Mouse (Mus musculus): ENCODE measurements around the gene Shf. TPM values are rescaled to one million over a fixed set of nuclear protein-coding genes. Genes with fewer than 3 reads are reported as not detected.
"Not testable (repeated sequence)": the region's sequence is repeated elsewhere in the genome, so short reads cannot be mapped to it uniquely, and the experiment has no call there.

Gene Shf
- total and polyA plus RNA-seq, 3 experiments = 6.0 to 13.0 (median 12.3) TPM

DNA sequence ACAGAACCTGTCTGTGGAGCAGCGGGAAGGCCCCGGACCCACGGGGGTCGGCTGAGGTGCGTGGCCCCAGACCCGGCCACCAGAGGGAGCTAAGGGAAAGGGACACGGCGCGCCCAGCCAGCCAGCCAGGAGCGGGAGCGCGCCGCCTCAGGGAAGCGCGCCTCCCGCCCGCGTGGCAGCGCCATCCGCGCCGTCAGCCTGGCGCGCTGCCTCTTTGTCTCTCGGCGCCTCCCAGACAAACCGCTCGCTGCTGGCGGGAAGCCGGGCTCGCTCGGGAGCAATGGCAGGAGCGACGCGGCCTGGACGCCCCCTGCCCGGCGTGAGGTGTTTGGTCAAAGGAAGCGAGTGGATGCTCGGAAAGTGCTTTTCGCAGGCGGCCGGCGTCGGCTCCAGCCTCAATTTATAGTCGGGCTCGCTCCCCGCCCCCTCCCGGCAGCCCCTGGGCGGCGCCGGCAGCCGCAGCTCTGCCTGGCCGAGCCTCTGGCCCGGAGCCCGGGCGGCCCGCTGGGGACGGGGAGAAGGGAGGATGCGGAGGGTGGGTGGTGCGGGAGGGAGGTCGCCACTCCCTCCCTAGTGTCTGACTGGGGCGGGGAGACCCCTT is 20.3 kb downstream of the Shf start:
- DNase-seq = peak; percentile 92

DNA sequence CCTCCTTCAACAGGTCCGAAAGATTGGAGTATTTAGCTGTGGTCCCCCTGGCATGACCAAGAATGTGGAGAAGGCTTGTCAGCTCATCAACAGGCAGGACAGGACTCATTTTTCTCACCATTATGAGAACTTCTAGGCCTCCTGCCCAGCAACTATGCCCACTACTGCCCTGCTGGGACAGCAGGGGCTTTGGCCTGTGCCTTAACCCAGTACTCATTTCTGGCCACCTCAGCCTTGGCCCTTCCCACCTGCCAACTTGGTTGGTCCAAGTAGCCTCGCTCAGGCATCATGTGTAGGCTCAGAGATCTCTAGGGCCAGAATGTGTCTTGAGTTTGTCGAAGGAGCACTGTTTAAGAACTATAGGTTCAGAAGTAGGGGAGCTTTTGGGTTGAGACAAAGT is 21.7 kb downstream of the Shf start:
- DNase-seq = no peak

DNA sequence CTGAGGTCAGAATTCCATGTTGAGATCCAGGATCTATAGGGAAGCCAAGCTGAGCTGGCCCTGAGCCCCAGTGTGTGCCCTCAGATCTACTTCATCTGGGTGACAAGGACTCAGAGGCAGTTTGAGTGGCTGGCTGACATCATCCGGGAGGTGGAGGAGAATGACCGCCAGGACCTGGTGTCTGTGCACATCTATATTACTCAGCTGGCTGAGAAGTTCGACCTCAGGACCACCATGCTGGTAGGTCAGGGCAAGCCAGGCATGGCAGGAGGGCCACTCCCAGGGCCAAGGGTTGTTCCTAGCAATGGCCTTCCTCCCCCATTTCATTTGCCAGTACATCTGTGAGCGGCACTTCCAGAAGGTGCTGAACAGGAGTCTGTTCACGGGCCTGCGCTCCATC is 22.8 kb downstream of the Shf start:
- not testable (repeated sequence) for DNase-seq

DNA sequence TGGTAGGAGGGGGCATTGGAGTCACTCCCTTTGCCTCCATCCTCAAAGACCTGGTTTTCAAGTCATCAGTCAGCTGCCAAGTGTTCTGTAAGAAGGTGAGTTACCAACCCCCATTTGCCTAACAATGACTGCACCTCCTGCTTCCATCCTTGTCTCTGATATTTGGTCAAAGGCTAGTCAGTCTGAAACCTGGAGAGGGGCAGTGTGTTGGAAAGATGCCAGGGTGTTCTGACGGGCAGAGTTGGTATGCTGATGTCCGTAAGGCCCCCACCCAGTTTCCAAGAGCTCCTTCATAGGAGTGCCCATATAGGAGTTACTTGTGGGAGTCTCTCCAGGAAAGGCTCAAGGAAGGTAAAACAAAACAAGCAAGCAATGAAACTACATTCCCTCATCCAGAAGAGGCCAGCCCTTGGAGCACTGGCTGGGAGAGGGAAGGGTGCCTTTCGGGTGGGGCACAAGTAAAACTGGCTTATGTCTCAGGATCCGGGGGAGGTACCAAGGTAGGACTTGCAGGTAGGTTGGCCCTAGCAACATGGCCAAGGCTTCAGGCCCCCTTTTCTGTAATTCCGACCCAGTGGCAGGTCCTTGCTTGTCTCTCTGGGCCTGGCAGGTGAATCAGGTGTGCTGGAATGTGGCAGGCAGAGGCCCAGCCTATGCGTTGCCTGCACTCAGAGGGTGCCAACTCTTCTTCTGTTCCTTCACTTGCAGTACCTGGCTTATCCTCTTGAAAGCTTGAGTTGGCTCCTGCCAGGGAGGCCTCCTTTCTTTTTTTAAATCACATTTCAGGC is 23.7 kb downstream of the Shf start:
- no peak for DNase-seq

DNA sequence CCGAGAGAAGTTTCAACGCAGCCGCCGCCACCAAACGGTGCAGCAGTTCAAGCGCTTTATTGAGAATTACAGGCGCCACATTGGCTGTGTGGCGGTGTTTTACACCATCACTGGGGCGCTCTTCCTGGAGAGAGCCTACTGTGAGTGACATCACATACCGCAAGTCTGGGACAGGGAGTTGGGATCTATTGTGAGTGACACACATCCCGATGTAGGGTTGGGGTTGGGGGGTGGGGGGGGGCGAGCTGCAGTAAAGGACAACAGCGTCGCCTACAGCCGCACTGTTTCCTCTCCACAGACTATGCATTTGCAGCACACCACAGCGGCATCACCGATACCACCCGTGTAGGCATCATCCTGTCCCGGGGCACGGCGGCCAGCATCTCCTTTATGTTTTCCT is 31.7 kb downstream of the Shf start:
- DNase-seq = no peak

DNA sequence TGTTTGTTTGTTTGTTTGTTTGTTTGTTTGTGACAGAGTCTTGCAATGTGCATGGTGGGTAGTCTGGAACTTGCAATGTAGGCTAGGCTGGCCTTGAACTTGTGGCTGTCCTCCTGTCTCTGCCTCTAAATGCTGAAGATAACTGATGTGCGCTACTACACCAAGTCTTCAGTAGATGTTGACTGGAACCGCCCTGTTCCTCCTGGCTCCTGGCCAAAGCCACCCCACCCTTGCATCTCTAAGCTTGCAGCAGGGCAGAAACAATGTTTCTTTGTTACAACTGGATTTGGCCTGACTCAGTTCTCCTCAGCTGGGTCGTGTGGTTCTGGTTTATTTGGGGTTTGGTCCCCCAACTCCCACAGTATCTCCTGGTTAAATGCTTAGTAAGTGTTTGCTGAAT is 34.8 kb downstream of the Shf start:
- DNase-seq = no peak

DNA sequence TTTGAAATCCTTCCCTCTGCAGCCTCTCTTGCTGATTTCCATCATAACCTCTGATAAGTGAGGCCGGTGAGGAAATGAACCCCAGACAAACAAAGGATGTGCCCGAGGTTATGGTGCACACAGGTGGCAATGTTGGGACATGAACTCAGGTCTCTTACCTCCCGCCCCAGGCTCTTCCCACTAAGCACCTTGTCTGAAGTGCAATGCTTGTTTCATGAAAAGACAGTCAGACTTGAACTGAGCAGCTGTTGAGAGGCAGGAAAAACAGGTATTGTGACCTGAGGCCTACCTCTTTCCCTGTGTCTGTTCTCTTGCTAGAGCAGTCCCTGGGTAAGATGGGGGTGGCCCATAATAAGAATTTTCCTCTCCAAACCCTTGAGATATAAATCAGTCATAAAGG is 36.7 kb downstream of the Shf start:
- no peak for DNase-seq

DNA sequence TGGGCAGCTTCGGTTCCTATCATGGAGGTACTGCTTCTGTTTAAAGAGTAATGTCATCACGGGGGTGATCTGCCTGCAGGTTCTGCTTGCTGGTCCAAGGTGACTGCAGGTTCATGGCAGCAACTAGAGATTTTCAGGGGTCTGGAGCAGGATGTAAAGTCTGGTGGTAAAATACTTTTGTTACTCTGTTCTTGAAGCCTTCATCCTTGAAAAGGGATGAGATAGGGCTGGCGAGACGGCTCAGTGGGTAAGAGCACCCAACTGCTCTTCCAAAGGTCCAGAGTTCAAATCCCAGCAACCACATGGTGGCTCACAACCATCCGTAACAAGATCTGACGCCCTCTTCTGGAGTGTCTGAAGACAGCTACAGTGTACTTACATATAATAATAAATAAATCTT is 38.6 kb downstream of the Shf start:
- DNase-seq = not testable (repeated sequence)

DNA sequence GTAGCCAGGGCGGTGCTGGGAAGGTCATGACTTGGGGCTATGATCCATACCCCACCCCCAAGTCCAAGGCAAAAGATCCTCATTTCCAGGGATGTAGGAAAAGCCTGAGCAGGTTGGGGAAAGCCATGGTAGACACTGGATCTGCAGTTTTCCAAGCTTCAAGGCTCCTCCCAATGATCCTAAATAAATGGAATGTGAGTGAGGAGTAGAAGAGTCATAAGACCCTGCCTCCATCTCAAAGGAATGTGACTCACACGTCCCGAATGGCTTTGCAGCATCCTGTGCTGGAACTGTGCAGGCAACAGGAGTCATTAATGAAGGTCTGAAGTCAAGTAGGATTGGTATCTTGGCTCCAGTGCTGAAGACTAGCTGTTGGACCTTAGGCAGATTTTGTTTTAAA is 41.0 kb downstream of the Shf start:
- DNase-seq = no peak

DNA sequence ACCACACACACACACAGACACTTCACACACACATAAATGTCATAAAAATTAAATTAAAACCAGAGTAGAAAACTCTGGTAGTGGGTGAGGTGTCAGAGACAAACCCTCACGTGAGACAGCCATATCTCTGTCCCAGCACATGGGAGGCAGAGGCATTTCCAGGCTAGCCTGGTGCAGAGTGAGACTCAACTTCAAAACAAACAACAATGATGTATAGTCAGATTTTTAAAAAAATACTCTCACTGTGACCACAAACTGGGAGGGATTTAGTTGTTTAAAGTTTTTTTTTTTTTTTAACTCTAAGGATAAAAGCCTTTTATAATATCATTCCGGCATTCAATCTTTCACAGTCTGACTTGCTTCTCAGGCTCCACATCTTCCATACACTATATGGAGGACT is 43.6 kb downstream of the Shf start:
- no peak for DNase-seq

DNA sequence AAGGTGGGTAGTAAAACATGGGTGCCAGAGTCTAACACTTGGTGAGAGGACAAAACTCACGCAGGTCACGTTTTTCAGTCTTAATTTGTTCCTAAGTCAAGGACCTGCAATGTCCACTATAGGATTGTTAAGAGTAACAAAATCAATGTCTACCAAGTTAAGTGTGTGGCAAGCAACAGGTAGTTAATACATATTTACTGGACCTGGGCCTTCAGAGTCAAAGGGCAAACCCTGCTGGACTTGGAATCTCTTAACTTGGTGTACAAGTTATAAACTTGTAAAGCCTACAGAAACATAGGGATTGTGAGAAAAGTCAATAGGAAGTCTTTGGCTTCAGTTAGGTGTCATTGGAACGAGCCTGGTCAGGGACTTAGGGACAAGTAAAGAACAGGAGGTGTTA is 44.4 kb downstream of the Shf start:
- no peak for DNase-seq

DNA sequence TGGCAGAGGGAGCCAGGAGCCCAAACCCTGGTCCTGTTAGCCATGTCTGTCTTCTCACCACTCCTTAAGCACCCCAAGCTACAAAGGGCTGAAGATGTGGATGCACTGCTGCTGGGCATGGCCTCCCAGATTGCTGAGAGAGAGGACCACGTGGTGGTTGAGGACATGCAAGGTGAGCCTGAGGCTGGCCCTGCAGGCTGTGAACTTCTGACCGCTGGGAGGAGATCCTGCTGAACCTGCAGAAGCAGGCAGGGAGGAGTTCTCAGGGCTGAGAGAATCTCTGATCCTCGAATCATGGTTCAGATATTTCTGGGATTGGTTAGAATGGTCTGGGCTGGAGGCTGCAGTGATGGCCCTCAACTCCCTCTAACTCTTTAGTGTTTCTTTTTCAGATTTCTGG is 45.0 kb downstream of the Shf start:
- DNase-seq = no peak

DNA sequence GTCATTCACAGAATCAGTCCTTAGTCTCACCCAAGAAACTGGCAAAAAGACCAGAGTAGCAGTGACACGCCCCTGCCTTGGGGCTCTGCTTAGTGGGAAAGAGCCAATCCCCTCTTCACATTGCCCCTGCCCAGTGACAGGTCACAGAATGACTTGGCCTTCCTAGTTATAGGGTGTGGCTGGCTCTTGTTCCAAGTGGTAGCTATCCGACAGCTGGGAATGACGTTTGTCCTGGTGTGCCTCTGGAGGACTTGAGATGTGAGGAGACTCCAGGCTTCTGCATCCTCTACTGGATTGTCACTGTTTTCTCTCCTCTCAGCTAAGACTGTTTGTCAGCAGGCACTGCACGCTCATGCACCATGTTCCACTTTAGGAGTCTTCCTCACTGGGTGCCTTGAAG is 51.6 kb downstream of the Shf start:
- DNase-seq = no peak

DNA sequence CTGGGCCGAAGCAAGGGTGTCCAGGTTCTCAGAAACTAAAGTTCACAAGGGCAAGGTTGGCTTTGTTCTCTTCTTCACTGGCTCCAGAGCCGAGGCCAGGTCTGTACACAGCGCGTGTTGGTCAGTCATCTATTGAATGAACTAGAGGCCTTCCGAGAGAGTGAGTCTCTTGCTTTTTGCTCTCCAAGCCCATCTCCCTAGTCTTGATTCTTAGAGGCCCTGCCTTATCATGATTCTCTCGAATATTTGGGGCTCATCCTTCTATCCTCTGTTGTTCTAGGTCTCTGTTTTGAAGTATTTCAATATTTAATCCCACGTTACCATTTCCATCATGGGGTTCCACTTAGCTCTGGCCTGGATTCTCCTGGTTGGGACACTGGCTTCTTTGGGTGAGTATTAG is 53.6 kb downstream of the Shf start, which contains the start of gene Duox1:
TSS of gene Duox1 (plus strand) at position 301 of the 400 bp plus-strand sequence.
- DNase-seq = no peak

DNA sequence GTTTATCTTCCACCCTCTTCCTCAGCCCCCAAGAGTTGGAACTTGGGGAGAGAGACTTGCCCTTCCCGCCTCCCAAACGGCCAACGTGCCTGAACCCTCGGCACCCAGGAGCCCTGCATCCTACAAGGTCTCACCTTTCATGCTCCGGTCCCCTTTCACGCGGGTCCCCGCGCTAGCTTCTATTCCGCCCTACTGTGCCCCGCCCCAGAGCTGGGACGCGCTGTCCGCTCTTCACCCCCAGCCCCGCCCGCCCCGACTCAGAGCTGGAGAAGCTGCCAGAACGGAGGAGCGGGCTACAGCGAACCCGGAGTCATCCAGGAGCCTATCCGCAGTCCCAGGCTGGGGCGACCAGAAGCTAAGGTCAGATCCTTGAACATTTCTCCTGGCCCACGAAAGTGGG is 55.4 kb downstream of the Shf start, which contains the start of gene Duoxa1:
TSS of gene Duoxa1 (minus strand) at position 195 of the 400 bp plus-strand sequence.
- DNase-seq = peak; percentile 5

DNA sequence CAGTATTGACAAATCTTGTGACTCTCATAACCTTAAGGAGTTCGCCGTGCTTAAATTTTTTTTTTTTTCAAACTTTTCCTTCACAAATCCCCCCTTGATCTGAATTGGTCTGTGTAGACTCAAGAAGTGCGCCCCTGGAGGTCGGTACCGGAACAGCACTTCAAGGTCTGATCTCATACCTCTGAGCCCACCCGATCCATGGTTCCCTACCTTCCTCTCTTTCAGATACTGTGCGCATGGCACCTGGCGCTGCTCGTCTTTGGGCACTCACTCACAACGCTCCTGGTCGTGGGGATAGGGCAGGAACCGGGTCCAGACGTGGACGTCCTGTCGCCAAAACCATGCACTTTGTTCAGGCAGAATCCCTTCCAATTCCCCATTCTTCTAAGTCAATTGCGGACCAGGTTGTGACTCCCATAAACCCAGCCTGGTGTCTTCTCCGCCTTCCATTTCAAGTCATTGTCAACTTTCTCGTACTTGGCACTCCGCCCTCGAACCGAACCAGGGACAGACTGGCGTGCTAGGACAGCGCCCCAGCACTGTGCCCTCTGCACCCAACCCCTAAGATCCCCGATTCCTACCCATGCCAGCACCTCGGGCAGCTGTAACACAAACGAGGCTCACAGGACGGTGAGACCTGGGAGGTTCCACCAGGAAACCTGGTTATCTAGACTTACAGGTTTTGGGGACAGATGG is 56.1 kb downstream of the Shf start:
- peak; percentile 27 for DNase-seq

DNA sequence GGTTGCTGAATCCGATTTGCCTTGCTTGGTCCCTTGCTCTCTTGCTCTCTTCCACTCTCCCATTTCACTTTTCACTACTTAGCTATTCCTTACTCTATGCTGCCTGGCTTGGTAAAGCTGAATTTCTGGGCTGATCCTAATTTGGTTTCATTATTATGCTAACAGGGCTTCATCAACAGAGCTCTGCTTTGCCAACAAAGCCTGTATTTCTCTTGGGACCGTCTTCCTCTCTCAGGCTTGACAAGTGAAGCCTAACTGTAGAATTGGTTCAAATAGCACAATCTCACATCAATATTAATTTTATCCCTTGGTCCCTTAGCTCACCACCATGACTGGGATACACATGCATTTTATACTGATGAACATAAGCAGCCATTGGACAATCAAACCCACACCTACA is 57.4 kb downstream of the Shf start:
- DNase-seq = no peak

DNA sequence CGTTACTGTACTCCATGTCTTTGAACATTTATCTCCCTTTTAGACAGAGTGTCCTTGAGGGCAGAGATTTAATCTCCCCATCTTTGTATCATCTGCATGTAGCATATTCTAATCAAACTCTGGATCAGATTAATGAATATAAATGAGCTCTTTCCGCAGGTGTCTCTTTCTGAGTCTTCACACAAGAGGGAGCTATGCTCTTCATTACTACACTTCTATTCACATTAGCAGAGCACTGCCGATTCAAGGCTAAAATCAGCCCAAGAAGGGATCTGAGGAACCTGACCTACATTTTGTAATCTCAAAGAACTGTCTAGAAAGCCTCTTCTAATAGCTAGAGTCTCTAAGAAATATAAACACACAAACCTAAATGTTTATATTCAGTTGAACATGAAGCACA is 59.3 kb downstream of the Shf start:
- DNase-seq = no peak

DNA sequence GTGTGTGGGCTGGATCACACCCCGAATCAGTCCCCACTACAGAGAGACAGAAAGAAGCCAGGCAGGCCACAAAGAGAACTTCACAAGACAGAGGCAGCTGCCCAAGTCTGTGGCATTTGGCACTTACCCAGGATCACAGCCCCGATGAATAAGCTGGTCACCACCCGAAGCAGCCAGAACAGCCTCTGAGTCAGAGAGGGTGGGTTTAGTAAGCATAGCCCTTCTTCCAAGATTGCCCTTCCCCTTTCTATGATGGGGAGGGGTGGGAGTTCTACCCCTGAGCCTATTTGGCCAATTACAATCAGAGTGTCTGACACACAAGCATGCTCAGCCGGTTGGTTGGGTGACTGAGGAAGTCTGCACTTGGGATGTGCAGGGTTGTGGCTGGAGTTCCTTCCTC is 62.8 kb downstream of the Shf start:
- DNase-seq = peak; percentile 79

DNA sequence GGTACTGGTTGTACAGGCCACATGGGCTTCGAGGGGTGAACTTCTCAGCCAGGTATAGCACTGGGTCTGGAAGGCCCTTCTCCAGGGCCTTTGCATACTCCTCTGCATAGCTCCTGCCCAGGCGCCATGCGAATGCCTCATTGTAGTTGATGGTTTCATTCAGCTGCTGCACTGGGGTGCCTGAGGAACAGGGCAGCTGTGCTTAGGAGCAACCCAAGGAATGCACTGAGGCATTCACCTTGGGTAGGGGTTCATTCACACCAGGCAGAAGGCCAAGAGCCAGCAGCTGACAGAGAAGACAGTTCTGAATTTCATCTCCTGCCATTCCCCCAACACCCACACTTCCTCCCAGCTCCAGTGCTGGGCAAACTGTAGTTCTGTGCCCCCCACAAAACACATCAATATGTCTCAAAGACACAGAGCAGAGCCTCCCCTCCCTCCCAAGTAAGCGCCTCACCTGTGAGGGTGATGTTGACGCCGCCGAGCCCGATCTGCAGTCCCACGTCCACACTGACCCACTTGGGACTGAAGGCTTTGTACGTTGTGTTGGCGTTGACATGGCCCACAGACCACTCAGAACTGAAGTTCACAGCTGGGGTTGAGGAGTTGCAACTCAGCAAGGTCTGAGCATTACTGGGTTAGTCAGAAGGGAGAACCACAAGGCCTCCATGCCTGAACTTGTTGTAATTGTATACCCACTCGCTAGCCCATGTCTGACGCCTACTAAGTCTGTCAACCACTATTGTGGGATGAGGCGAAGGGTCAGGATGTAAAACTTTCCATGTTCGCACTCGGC is 63.7 kb downstream of the Shf start:
- DNase-seq = no peak

DNA sequence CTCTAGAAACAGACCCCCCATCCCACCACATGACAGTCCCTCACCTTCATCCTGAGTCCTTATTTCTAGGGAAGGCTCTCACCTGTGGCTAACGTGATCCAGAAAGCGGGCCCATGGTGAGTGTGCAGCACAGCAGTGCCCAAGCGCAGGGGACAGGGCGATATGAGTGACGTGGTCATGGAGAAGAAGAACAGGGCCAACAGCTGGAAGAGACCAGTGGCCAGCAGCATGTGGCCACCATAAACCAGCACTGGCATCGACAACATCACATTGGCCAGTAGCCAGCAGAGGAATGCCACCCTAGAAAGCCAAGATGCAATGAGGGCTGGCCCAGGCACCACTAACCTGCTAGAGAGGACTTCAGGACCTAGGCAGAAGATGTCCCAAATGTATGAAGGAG is 64.4 kb downstream of the Shf start:
- no peak for DNase-seq

DNA sequence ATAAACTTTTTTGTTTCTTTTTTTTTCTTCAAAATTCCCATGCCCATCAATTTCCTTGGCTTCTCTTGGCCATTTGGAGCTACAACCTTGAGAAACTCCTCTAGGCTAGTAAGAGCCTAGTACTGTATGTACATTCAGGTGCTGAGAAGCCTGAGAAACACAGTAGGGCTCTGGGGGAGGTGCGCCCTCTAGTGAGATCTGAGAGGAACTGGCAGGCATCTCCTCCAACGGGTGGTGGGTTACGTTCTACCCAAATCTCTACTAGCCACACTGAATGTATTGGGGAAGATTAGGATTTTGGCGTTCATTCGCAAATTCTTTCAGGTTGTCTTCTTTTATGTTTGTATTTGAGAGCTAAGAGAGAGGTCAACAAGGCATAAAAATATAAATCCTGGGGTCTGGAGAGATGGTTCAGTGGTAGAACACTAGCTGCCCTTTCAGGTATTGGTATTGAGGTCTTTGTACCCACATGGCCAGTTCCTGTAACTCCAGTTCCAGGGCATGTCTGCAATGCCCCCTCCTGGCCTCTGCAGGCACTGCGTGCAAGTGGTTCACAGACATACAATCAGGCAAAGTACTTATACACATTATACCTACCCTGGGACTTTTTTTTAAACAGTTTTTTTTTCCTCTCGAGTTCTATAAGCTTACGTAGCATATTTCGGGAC is 66.3 kb downstream of the Shf start:
- DNase-seq = peak; percentile 61

All from adrenal gland, adult 2 months (tissue).